Mouse (Mus musculus) bone marrow, adult 2 months (tissue): Measurements from ENCODE around the gene Nupr1l. TPM values are rescaled to one million over a fixed set of nuclear protein-coding genes. Genes with fewer than 3 reads are reported as not detected.

Experiments
- H3K27ac ChIP-seq: fragments of 200-500 bp; 2 replicates; pipeline ENCODE4 v1.5.1; 2012; ENCODE audit warnings: low read depth, mild to moderate bottlenecking, control low read depth, inconsistent platforms, low read length; ENCODE audit not compliant: control insufficient read depth, poor library complexity, insufficient read depth
- H3K4me1 ChIP-seq: fragments of 200-500 bp; 2 replicates; pipeline ENCODE4 v1.6.1; 2011; ENCODE audit warnings: low read length; ENCODE audit not compliant: control insufficient read depth, insufficient read depth
- H3K4me3 ChIP-seq: fragments of 200-500 bp; replicated peaks from 2 replicates; pipeline ENCODE3; 2011; ENCODE audit warnings: mild to moderate bottlenecking, low read depth, low read length, control low read depth; ENCODE audit not compliant: control insufficient read depth
- CTCF ChIP-seq: fragments of 200-500 bp; IDR thresholded peaks from 2 replicates; pipeline ENCODE4 v1.5.1; 2011; ENCODE audit warnings: low read length, control low read depth; ENCODE audit not compliant: control insufficient read depth, insufficient read depth
- POLR2A ChIP-seq: fragments of 200-500 bp; IDR thresholded peaks from 2 replicates; pipeline ENCODE4 v1.6.1; 2011; ENCODE audit warnings: low read depth, mild to moderate bottlenecking, control low read depth, low read length, borderline replicate concordance; ENCODE audit not compliant: control insufficient read depth
- WGBS: fragments of 180-500 bp; shearing (Covaris S2); methylation state at CpG from one replicate; pipeline ENCODE4 v1.1.7; 2018; 5-methylcytosine and 5-hydroxymethylcytosine counted together
- polyA plus RNA-seq: library from polyadenylated mRNA; stranded (reverse); fragments of >200 nt; gene quantifications from 2 replicates; pipeline ENCODE4 v1.2.4, GENCODE M21; 2011; ENCODE audit warnings: low replicate concordance; ENCODE audit not compliant: missing spikeins, insufficient read depth, insufficient read length

The Nupr1l gene
- polyA plus RNA-seq, 1 experiment = not detected

DNA sequence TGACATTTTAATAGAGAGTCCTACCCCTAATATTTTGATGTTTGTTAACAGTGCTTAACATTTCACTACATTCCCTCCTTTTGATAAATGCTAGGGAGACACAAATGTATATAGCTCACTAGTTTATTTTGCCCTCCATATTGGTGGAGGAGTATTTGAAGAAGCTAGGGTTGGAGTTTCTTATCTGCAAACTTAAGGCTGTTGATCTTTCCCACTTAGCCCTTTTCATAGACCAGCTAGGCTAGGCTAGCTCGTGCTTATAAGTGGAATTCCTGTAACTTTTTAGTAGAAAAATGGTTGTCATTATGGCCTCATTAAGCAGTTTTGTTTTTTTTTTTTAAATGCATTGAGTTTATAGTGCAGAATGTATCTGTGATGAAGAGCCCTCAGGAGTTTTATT, 35.1 kb downstream of the Nupr1l start:
- Histone ChIP-seq H3K4me1 (no peaks in the 10 kb centered on the region; the same call in 1 of the 2 replicates), H3K27ac (no peak overlapping the region), H3K4me3 (no peak overlapping the region)
- TF ChIP-seq POLR2A (no peak), CTCF (no peak)
- WGBS = 76% methylated on average over 1 of the region's 1 CpGs

DNA sequence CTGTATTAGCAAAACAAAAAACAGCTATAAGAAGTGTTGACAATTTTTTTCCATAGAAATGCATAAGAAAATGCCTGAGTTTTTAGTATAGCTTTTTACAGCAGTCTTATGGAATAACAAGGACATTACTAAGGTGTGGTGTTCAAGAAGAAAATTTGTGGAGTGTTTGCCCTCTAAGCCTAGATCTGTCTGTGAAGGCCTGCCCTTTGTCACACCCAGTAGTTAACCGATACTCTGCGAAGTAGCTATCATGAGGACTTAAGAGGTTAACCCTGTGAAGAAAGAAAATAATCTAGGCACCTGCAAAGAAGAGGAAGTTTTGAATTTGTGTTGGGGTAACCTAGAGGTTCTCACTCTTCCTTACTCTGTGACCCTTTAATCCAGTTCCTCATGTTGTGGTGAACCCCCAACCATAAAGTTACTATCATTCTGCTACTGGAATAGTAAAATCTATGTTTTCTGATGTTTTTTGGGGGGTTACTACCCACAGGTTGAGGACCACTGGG, 39.2 kb downstream of the Nupr1l start:
- TF ChIP-seq CTCF (no peak), POLR2A (no peak)
- Histone ChIP-seq H3K4me1 (no peaks in the 10 kb centered on the region), H3K27ac (no peak overlapping the region), H3K4me3 (no peak overlapping the region)
- 24% methylated on average over 2 of the region's 2 CpGs for WGBS

DNA sequence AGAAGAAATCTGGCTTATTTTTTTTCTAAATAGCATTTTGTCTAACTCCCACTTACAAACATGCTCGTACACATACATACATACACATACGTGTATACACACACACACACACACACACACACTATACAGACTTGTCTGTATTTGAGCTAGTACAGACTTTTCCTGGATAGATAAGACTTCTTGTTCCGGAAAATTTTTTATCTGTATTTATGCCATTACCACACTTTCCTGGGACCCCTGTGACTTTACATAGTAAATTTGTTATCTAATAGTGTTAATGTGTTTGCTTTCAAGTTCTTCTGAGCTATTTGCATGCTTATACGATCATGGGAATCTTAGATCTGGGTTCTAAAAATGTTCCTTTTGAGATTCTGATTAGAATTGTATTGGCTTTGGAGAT, 43.8 kb downstream of the Nupr1l start:
- TF ChIP-seq POLR2A = no peak
- no peak for TF ChIP-seq CTCF
- H3K27ac ChIP-seq = no peak overlapping the region
- peaks cover 2% of the 10 kb centered on the region for H3K4me1 ChIP-seq
- 67% methylated on average over 4 of the region's 4 CpGs for WGBS
- H3K4me3 ChIP-seq = no peak overlapping the region

DNA sequence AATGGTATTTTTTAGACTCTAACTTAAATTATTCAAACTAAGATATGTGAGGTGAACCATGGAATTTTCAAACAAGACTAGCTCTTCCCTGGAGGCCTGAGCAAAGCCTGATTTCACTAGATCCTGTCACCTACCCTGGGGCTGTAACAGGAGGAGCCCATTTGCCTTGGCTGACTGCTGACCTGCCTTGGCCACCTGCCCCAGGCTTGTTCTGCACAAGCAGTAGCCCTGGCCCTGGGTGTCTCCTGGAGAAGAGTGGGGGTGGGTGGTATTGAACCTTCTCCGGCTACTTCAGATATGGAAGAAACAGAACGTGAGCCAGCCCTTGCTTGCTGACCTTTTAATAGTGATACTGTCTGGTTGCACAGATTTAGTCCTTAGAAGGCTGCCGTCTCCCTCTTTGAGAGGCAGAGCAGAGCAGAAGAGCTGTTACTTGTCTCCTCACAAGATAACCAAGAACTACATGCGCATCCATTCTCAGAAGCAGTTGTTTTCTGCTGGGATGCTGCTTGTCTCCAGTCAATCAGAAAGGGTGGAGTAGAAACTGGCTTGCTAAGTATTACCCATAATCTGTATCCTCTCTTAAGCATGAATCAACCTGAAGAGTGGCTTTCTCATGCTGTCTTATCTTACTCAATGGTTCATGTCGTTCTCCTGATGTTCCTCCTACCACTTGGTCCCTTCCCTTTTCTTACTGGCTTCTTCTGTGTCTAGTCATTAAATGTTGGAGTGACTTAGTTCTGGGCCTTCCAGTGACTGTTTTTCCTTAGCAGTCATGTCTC, 46.3 kb downstream of the Nupr1l start:
- H3K4me3 ChIP-seq = no peak overlapping the region
- no peak for TF ChIP-seq POLR2A
- no peak for TF ChIP-seq CTCF
- peaks cover 4% of the 10 kb centered on the region for H3K4me1 ChIP-seq
- H3K27ac ChIP-seq = peak overlapping the region; percentile 51
- 49% methylated on average over 5 of the region's 5 CpGs for WGBS

DNA sequence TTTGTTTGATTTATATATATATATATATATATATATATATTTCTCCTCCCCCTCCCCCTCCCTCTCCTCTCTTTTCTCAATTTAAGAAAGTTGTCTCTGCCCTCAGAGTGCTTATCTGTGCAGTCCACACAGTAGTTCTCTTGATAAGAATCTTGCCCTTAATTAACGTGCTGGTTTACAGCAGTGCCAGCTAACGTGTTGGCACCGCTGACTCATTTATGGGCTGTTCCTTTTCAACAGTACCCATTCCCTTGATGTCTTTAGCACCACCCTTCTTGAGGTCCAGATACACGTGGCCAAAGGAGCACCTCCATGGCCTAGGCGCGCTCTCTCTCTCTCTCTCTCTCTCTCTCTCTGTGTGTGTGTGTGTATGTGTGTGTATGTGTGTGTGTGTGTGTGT, 47.5 kb downstream of the Nupr1l start:
- Histone ChIP-seq H3K4me3 (no peak overlapping the region), H3K4me1 (peaks cover 4% of the 10 kb centered on the region), H3K27ac (no peak overlapping the region)
- no peak for TF ChIP-seq POLR2A
- no peak for TF ChIP-seq CTCF
- 28% methylated on average over 6 of the region's 6 CpGs for WGBS

DNA sequence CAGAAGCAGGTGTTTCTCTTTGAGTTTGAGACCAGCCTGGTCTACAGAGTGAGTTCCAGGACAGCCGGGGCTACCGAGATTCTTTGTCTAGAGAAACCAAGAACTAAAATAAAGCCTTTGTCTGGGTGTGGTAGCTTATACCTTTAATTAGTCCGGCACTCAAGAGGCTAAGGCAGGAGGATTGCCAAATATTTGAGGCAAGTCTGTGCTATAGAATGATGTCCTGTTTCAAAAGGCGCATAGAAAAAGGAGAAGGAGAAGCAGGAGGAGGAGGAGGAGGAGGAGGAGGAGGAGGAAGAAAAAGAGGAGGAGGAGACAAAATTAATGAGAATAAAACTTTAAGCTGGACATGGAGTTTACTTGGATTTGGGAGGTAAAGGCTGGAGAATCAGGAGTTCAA, 54.9 kb downstream of the Nupr1l start:
- H3K4me1 ChIP-seq = peaks cover 3% of the 10 kb centered on the region
- H3K27ac ChIP-seq = no peak overlapping the region
- H3K4me3 ChIP-seq = no peak overlapping the region
- 56% methylated on average over 4 of the region's 4 CpGs for WGBS
- TF ChIP-seq POLR2A (no peak), CTCF (no peak)

Other genes with a start within 250 kb of the Nupr1l start
- gene Zfp11, start 238.4 kb upstream of the Nupr1l start, polyA plus RNA-seq = 1.5 TPM in 1 of 2 replicates, not detected in the other
- not detected in 2 replicates for gene Sept14, start 200.0 kb upstream of the Nupr1l start, polyA plus RNA-seq
- 46.9 and 47.0 TPM in 2 replicates for gene Mrps17, start 193.0 kb upstream of the Nupr1l start, polyA plus RNA-seq
- gene Nipsnap2, start 183.5 kb upstream of the Nupr1l start, polyA plus RNA-seq = 18.7 and 24.9 TPM in 2 replicates
- gene Psph, start 121.1 kb upstream of the Nupr1l start, polyA plus RNA-seq = 4.3 and 11.1 TPM in 2 replicates
- gene Sumf2, start 61.6 kb upstream of the Nupr1l start, polyA plus RNA-seq = 7.7 and 16.3 TPM in 2 replicates
- gene Chchd2, start 21.1 kb upstream of the Nupr1l start, polyA plus RNA-seq = 657 and 717 TPM in 2 replicates
- 1.5 TPM in 1 of 2 replicates, not detected in the other for gene Zbed5, start 12.8 kb upstream of the Nupr1l start, polyA plus RNA-seq
- 6.4 TPM in 1 of 2 replicates, not detected in the other for gene Phkg1, start 10.0 kb upstream of the Nupr1l start, polyA plus RNA-seq
- gene Vkorc1l1, start 33.4 kb downstream of the Nupr1l start, polyA plus RNA-seq = 14.4 and 15.2 TPM in 2 replicates
- 14.5 and 22.6 TPM in 2 replicates for gene Gusb, start 94.5 kb downstream of the Nupr1l start, polyA plus RNA-seq
- 14.9 and 37.1 TPM in 2 replicates for gene Asl, start 120.7 kb downstream of the Nupr1l start, polyA plus RNA-seq
- 10.5 and 18.0 TPM in 2 replicates for gene Crcp, start 120.8 kb downstream of the Nupr1l start, polyA plus RNA-seq
- gene Tpst1, start 164.8 kb downstream of the Nupr1l start, polyA plus RNA-seq = 3.1 and 5.2 TPM in 2 replicates
- 6.1 and 6.6 TPM in 2 replicates for gene Kctd7, start 236.3 kb downstream of the Nupr1l start, polyA plus RNA-seq